Mouse (Mus musculus) midbrain, postnatal 0 days (tissue): ENCODE data around the gene Arfgap3. TPM values are rescaled to one million over a fixed set of nuclear protein-coding genes. Genes with fewer than 3 reads are reported as not detected.

Experiments
- ATAC-seq: fragments of 200-750 bp; cut with Nextera tagmentation; 2 replicates; pipeline ENCODE4 v1.8.0; 2017; ENCODE audit warnings: moderate number of reproducible peaks, mild to moderate bottlenecking, moderate TSS enrichment, moderate library complexity; ENCODE audit not compliant: low FRiP score
- DNase-seq: peaks from one replicate; pipeline ENCODE4 v3.0.0-alpha.2; 2015; ENCODE audit warnings: low spot score
- H3K27ac ChIP-seq: fragments of 300-500 bp; sonication (generic); 2 replicates; pipeline ENCODE4 v1.5.1; 2014; ENCODE audit warnings: low read depth, mild to moderate bottlenecking, low read length, mixed read lengths
- H3K27me3 ChIP-seq: fragments of 300-500 bp; sonication (generic); 2 replicates; pipeline ENCODE4 v1.6.1; 2014; ENCODE audit warnings: low read length, control low read depth, mixed read lengths; ENCODE audit not compliant: insufficient read depth
- H3K36me3 ChIP-seq: fragments of 300-500 bp; sonication (generic); 2 replicates; pipeline ENCODE4 v1.6.1; 2014; ENCODE audit warnings: low read length, control low read depth, mixed read lengths; ENCODE audit not compliant: insufficient read depth
- H3K4me1 ChIP-seq: fragments of 300-500 bp; sonication (generic); 2 replicates; pipeline ENCODE4 v1.6.1; 2014; ENCODE audit warnings: mild to moderate bottlenecking, control low read depth, antibody characterized with exemption, low read length, mixed read lengths; ENCODE audit not compliant: insufficient read depth
- H3K4me2 ChIP-seq: fragments of 300-500 bp; sonication (generic); 2 replicates; pipeline ENCODE4 v1.6.1; 2014; ENCODE audit warnings: low read depth, mild to moderate bottlenecking, low read length, mixed read lengths; ENCODE audit not compliant: poor library complexity, severe bottlenecking
- H3K4me3 ChIP-seq: fragments of 300-500 bp; sonication (generic); 2 replicates; pipeline ENCODE4 v1.5.1; 2014; ENCODE audit warnings: low read depth, mild to moderate bottlenecking, low read length, moderate library complexity
- H3K9ac ChIP-seq: fragments of 300-500 bp; sonication (generic); replicated peaks from 2 replicates; pipeline ENCODE4 v1.6.1; 2014; ENCODE audit warnings: mild to moderate bottlenecking, low read length, moderate library complexity, mixed read lengths; ENCODE audit not compliant: poor library complexity, severe bottlenecking
- H3K9me3 ChIP-seq: fragments of 300-500 bp; sonication (generic); 2 replicates; pipeline ENCODE4 v1.6.1; 2016; ENCODE audit warnings: low read length, control low read depth
- CTCF ChIP-seq: IDR thresholded peaks from 2 replicates; pipeline ENCODE4 v1.5.1; 2016; ENCODE audit warnings: antibody characterized with exemption, mild to moderate bottlenecking
- WGBS: fragments of 180-500 bp; shearing (Covaris S2); extraction: QIAGEN DNeasy Blood & Tissue Kit; methylation state at CpG from one replicate; pipeline ENCODE4 v1.1.7; 2014; 5-methylcytosine and 5-hydroxymethylcytosine counted together
- polyA plus RNA-seq: library from polyadenylated mRNA; unstranded; fragments of >200 nt; fragmentation: Nextera tagmentation; extraction: Ambion mirVana; gene quantifications from 2 replicates; pipeline ENCODE4 v1.2.1, GENCODE M21; 2015
- total RNA-seq: library from RNA; depleted of rRNA; stranded (reverse); fragments of >200 nt; gene quantifications from 2 replicates; pipeline ENCODE4 v1.2.3, GENCODE M21; 2014; rRNA removed

The Arfgap3 gene
- total RNA-seq (41.8 and 44.0 TPM in 2 replicates), polyA plus RNA-seq (36.4 and 36.8 TPM in 2 replicates)

DNA sequence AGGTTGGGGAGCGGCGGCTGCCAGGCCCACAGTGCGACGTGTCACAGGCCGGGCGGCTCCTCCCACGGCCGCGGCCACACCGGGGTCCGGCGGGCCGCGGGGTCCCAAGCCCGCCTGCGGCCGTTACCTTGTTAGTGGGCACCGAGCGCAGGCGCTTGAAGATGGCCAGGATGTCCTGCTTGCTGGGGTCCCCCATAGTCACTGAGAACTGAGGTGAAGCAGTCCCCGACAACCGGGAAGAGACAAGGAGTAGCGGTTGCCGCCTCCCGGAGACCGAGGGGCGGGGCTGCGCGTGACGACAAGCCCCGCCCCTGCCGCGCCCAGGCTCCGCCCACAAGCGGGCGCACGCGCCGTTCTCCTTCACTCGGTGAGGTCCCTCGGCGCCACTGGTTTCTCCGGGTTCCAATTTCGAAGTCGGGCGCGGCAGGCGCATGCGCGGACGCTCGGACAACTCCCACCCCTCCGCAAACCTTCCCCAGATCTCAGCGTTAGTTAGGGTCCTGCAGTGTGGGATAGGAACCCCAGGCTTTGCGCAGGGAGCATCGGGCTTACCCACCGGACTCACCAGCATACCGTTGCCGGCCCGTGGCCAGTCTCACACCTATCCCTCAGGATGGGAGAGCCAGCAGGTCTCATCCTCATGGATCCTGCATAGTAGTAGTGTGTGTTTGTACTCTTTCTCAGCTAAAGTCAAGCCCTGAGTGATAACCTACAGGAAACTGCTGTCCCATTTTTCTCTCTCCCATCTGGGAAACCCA lies at the start of gene Arfgap3:
TSS of gene Arfgap3 (minus strand) at position 294 of the 758 bp plus-strand sequence.
- peak within 1 kb of the TSS; percentile 88 for H3K4me3 ChIP-seq
- H3K4me2 ChIP-seq: peak within 1 kb of the TSS; percentile 91
- TF ChIP-seq CTCF: no peak
- no peaks in the 10 kb centered on the region for H3K27me3 ChIP-seq
- ATAC-seq (peak; percentile 92), DNase-seq (peak; percentile 95)
- H3K9ac ChIP-seq: peak within 1 kb of the TSS; percentile 88
- under 1% methylated on average over 47 of the region's 60 CpGs for WGBS
- H3K36me3 ChIP-seq: 0 out of 2 replicates have a peak, but pooled peaks cover 4% of the 10 kb centered on the region
- H3K9me3 ChIP-seq: no peaks in the 10 kb centered on the region
- no peaks in the 10 kb centered on the region for H3K4me1 ChIP-seq
- H3K27ac ChIP-seq: peak within 1 kb of the TSS; percentile 47; the same call in 1 of the 2 replicates

DNA sequence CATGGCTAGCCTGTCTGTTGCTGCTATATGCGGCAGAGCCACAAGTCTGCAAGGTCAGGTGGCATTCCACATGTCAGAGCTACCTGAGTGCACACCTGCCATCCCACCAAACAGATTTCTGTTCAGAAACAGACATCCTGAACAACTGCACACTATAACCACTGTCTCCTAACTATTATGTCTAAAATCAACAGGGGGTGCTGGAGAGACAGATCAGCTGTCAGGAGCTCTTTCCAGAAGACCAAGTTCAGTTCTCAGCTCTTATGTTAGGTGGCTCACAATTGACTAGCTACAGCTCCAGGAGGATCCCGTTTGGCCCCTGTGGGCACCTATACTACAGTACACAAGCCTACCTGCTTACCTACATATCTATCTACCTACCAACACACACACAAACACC lies 42.7 kb upstream of the Arfgap3 start:
- Histone ChIP-seq H3K4me1 (no peaks in the 10 kb centered on the region), H3K4me2 (no peak overlapping the region), H3K27ac (no peak overlapping the region), H3K9ac (no peak overlapping the region), H3K4me3 (no peak overlapping the region), H3K9me3 (no peaks in the 10 kb centered on the region), H3K27me3 (no peaks in the 10 kb centered on the region), H3K36me3 (no peaks in the 10 kb centered on the region)
- no peak for TF ChIP-seq CTCF
- 90% methylated on average over 2 of the region's 2 CpGs for WGBS
- ATAC-seq: no peak
- no peak for DNase-seq

DNA sequence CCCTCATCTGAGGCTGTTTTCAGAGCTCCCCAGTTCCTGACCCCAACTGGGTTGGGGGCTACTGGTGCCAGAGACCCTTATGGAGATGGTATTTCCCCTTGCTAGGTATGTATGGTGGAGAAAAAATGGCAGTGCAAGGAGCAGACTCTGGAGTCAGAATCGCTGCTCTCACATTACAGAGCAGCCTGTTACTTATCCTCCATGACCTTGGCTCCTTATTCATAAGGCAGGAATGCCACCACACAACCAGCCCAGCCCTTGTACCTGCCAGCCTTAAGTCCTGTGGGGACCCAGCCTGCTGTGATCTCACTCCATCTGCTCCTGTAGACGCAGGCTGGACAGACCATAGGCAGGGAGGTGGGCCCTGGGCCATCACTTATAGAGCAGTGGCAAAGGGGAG lies 37.9 kb upstream of the Arfgap3 start:
- TF ChIP-seq CTCF: no peak
- DNase-seq: no peak
- 87% methylated on average over 2 of the region's 2 CpGs for WGBS

DNA sequence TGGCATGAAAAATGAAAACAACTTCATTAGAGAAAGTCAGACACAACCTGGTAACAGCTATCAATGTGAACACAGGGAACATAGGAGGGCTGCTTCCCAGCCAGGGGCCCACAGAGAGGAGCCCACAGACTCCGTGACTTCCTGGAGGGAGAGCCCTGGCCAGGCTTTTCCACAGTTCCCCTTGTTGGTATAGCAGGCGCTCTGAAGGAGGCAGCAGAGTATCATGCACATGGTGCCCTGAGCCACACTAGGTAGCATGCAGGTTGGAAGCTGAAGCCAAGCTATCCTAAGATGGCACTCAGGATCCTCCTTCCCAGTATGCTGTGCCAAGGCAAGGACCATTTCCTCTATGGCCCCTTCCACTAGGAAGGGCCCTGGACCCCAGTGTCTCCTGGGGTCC lies 33.6 kb upstream of the Arfgap3 start:
- TF ChIP-seq CTCF: peak; percentile 41; the same call in 1 of the 2 replicates
- Histone ChIP-seq H3K27me3 (no peaks in the 10 kb centered on the region), H3K4me3 (no peak overlapping the region), H3K4me1 (no peaks in the 10 kb centered on the region), H3K36me3 (peaks cover 2% of the 10 kb centered on the region; the same call in 1 of the 2 replicates), H3K27ac (no peak overlapping the region), H3K9me3 (no peaks in the 10 kb centered on the region), H3K4me2 (no peak overlapping the region), H3K9ac (no peak overlapping the region)
- ATAC-seq: no peak
- 96% methylated on average over 2 of the region's 2 CpGs for WGBS
- no peak for DNase-seq

More for the DNA sequence above, 37.9 kb upstream of the Arfgap3 start:
- Histone ChIP-seq H3K4me2 (no peak overlapping the region), H3K36me3 (no peaks in the 10 kb centered on the region), H3K4me3 (no peak overlapping the region), H3K9ac (no peak overlapping the region), H3K27ac (no peak overlapping the region), H3K27me3 (no peaks in the 10 kb centered on the region), H3K4me1 (no peaks in the 10 kb centered on the region), H3K9me3 (no peaks in the 10 kb centered on the region)
- ATAC-seq: no peak

DNA sequence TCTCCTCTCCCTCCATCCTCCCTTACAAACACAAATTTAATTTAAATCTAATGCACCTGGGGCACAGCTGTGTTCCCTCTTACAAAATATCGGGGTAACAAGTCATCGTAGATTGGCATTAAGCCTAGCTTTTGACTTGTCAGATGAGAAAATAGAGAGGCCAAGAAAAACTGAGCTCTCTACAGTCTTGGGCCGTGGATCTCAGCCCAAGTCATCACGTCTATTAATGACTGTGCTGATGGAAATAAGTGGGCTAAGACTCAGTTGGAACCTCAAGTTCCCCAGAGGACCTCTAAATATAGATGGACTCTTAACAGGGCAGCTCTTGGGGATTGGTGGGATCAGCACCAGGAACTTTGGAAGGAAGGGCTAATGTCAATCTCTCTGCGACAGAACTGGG lies 33.1 kb upstream of the Arfgap3 start:
- no peak overlapping the region for H3K9ac ChIP-seq
- H3K4me1 ChIP-seq: no peaks in the 10 kb centered on the region
- ATAC-seq: no peak
- H3K27ac ChIP-seq: no peak overlapping the region
- no peaks in the 10 kb centered on the region for H3K27me3 ChIP-seq
- DNase-seq: no peak
- 93% methylated on average over 5 of the region's 5 CpGs for WGBS
- TF ChIP-seq CTCF: no peak
- peaks cover 3% of the 10 kb centered on the region; the same call in 1 of the 2 replicates for H3K36me3 ChIP-seq
- H3K9me3 ChIP-seq: no peaks in the 10 kb centered on the region
- H3K4me3 ChIP-seq: no peak overlapping the region
- no peak overlapping the region for H3K4me2 ChIP-seq

DNA sequence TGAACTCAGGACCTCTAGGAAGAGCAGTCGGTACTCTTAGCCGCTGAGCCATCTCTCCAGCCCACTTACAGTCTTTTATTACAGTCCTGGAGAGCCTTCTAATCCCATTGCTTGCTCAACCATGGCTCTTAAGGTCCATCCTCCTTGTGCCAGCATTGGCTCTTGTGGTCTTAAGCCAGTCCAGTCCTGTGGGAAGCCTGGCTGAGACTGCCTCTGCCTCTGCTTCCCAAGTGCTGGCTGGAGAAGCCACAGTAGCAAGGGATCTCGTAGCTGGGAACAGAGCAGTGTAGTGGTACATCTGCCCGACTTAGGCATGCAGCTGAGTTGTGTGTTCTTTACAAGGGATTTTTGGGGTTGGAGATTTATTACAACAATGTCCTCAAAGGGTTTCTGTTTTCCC lies 32.4 kb upstream of the Arfgap3 start:
- WGBS: 89% methylated on average over 4 of the region's 4 CpGs
- no peak overlapping the region for H3K4me3 ChIP-seq
- H3K27ac ChIP-seq: no peak overlapping the region
- peaks cover 3% of the 10 kb centered on the region; the same call in 1 of the 2 replicates for H3K36me3 ChIP-seq
- no peak overlapping the region for H3K4me2 ChIP-seq
- DNase-seq: no peak
- ATAC-seq: no peak
- TF ChIP-seq CTCF: no peak
- H3K9ac ChIP-seq: no peak overlapping the region
- H3K27me3 ChIP-seq: no peaks in the 10 kb centered on the region
- no peaks in the 10 kb centered on the region for H3K4me1 ChIP-seq
- H3K9me3 ChIP-seq: no peaks in the 10 kb centered on the region
